Mouse (Mus musculus) cerebellum, adult 8-10 months (tissue): ENCODE data around the gene Shcbp1l.
"Not testable (repeated sequence)": the region's sequence is repeated elsewhere in the genome, so short reads cannot be mapped to it uniquely, and the experiment has no call there.

Experiments
- DNase-seq: peaks from one replicate; pipeline ENCODE4 v3.0.0; 2022

Shcbp1l gene

GRCm38 (mm10) chr1:153424271-153424670 lies 691 bp upstream of the Shcbp1l start:
- DNase-seq: peak; percentile 17

- no peak for DNase-seq
These were observed 6.2 kb downstream of the Shcbp1l start for GRCm38 (mm10) chr1:153431158-153431557.

- no peak for DNase-seq
These were observed 6.7 kb downstream of the Shcbp1l start for GRCm38 (mm10) chr1:153431701-153432100.

- no peak for DNase-seq
These were observed 7.4 kb downstream of the Shcbp1l start for GRCm38 (mm10) chr1:153432329-153432728.

GRCm38 (mm10) chr1:153433851-153434589 lies 9.1 kb downstream of the Shcbp1l start:
- DNase-seq: no peak

- DNase-seq: no peak
These were observed 12.6 kb downstream of the Shcbp1l start for GRCm38 (mm10) chr1:153437536-153437935.

GRCm38 (mm10) chr1:153440752-153441151 lies 15.8 kb downstream of the Shcbp1l start:
- DNase-seq: no peak

- no peak for DNase-seq
These were observed 16.7 kb downstream of the Shcbp1l start for GRCm38 (mm10) chr1:153441656-153442055.

GRCm38 (mm10) chr1:153443019-153443418 lies 18.1 kb downstream of the Shcbp1l start:
- DNase-seq: no peak

GRCm38 (mm10) chr1:153443632-153444031 lies 18.7 kb downstream of the Shcbp1l start:
- no peak for DNase-seq

- DNase-seq: no peak
These were observed 21.3 kb downstream of the Shcbp1l start for GRCm38 (mm10) chr1:153446120-153446831.

- DNase-seq: peak; percentile 11
These were observed 26.5 kb downstream of the Shcbp1l start for GRCm38 (mm10) chr1:153451237-153452154.

- DNase-seq: no peak
These were observed 28.2 kb downstream of the Shcbp1l start for GRCm38 (mm10) chr1:153453146-153453642.

- DNase-seq: no peak
These were observed 31.2 kb downstream of the Shcbp1l start for GRCm38 (mm10) chr1:153456137-153456536.

- DNase-seq: no peak
These were observed 36.8 kb downstream of the Shcbp1l start for GRCm38 (mm10) chr1:153461796-153462195.

- peak; percentile 13 for DNase-seq
These were observed 54.3 kb downstream of the Shcbp1l start for GRCm38 (mm10) chr1:153479296-153479695.

GRCm38 (mm10) chr1:153480386-153481024 lies 55.5 kb downstream of the Shcbp1l start:
- peak; percentile 36 for DNase-seq

- no peak for DNase-seq
These were observed 56.1 kb downstream of the Shcbp1l start for GRCm38 (mm10) chr1:153481025-153481412.

GRCm38 (mm10) chr1:153485201-153485796 lies 60.3 kb downstream of the Shcbp1l start:
- no peak for DNase-seq

- DNase-seq: not testable (repeated sequence)
These were observed 61.2 kb downstream of the Shcbp1l start for GRCm38 (mm10) chr1:153486120-153486519.

GRCm38 (mm10) chr1:153486767-153487499 lies 62.0 kb downstream of the Shcbp1l start:
- no peak for DNase-seq
